Mouse (Mus musculus): ENCODE results near the gene Pp2d1. TPM values are rescaled to one million over a fixed set of nuclear protein-coding genes. Genes with fewer than 3 reads are reported as not detected.
A peak's percentile ranks its signal among the peaks of the same experiment; 100 is the strongest.

Gene Pp2d1
- polyA plus RNA-seq, 1 experiment, result not detected

- Histone ChIP-seq H3K4me1 (ENCODE audit: control insufficient read depth, insufficient read depth, insufficient read length) (peaks cover 6% of the 10 kb centered on the region), H3K36me3 (ENCODE audit: control insufficient read depth, insufficient read depth, low read length) (peaks cover 2% of the 10 kb centered on the region; the same call in 1 of the 2 replicates), H3K4me3 (ENCODE audit: extremely low read depth, insufficient read depth, insufficient read length) (peak overlapping the region; percentile 74), H3K27me3 (ENCODE audit: control insufficient read depth, insufficient read depth, low read length) (no peaks in the 10 kb centered on the region), H3K27ac (ENCODE audit: insufficient read depth, low read length) (peak overlapping the region; percentile 93)
- TF ChIP-seq POLR2A (IDR thresholded peaks at IDR 0.05; ENCODE audit: low read depth, low read length) (no peak), CTCF (IDR thresholded peaks at IDR 0.05; ENCODE audit: extremely low read depth, insufficient read depth, insufficient read length, insufficient replicate concordance) (no peak)
- peak in 1 of 2 experiments; percentile 35 for DNase-seq (ENCODE audit: low read depth in 1 of 2, low spot score in 2 of 2)
- 1% methylated on average over 29 of the region's 33 CpGs for WGBS
These were observed 59.6 kb downstream of the Pp2d1 start for GRCm38 (mm10) chr17:53479604-53480041.

GRCm38 (mm10) chr17:53478858-53479603 lies 60.2 kb downstream of the Pp2d1 start, which contains the start of gene Rab5a:
Gene Rab5a, plus strand, starts transcription at chr17:53479234.
- TF ChIP-seq POLR2A (IDR thresholded peaks at IDR 0.05; ENCODE audit: low read depth, low read length) (peak; percentile 68), CTCF (IDR thresholded peaks at IDR 0.05; ENCODE audit: extremely low read depth, insufficient read depth, insufficient read length, insufficient replicate concordance) (no peak)
- Histone ChIP-seq H3K4me1 (ENCODE audit: control insufficient read depth, insufficient read depth, insufficient read length) (peaks cover 6% of the 10 kb centered on the region), H3K4me3 (ENCODE audit: extremely low read depth, insufficient read depth, insufficient read length) (peak within 1 kb of the TSS; percentile 74), H3K27me3 (ENCODE audit: control insufficient read depth, insufficient read depth, low read length) (no peaks in the 10 kb centered on the region), H3K36me3 (ENCODE audit: control insufficient read depth, insufficient read depth, low read length) (no peaks in the 10 kb centered on the region), H3K27ac (ENCODE audit: insufficient read depth, low read length) (peak within 1 kb of the TSS; percentile 95)
- WGBS, result under 1% methylated on average over 67 of the region's 82 CpGs
- peak; percentile 95 to 99 for DNase-seq (ENCODE audit: low read depth in 1 of 2, low spot score in 2 of 2)

- Histone ChIP-seq H3K27ac (ENCODE audit: insufficient read depth, low read length) (peak overlapping the region; percentile 95), H3K27me3 (ENCODE audit: control insufficient read depth, insufficient read depth, low read length) (no peaks in the 10 kb centered on the region), H3K4me1 (ENCODE audit: control insufficient read depth, insufficient read depth, insufficient read length) (peaks cover 6% of the 10 kb centered on the region), H3K36me3 (ENCODE audit: control insufficient read depth, insufficient read depth, low read length) (no peaks in the 10 kb centered on the region), H3K4me3 (ENCODE audit: extremely low read depth, insufficient read depth, insufficient read length) (peak overlapping the region; percentile 74)
- DNase-seq (ENCODE audit: low read depth in 1 of 2, low spot score in 2 of 2), result no peak
- WGBS, result 16% methylated on average over 15 of the region's 15 CpGs
- TF ChIP-seq POLR2A (IDR thresholded peaks at IDR 0.05; ENCODE audit: low read depth, low read length), result no peak
- TF ChIP-seq CTCF (IDR thresholded peaks at IDR 0.05; ENCODE audit: extremely low read depth, insufficient read depth, insufficient read length, insufficient replicate concordance), result no peak
These were observed 61.0 kb downstream of the Pp2d1 start for GRCm38 (mm10) chr17:53478066-53478857.

GRCm38 (mm10) chr17:53468697-53469096 lies 70.6 kb downstream of the Pp2d1 start:
- TF ChIP-seq POLR2A (IDR thresholded peaks at IDR 0.05; ENCODE audit: low read depth, low read length), result no peak
- no peak for TF ChIP-seq CTCF (IDR thresholded peaks at IDR 0.05; ENCODE audit: extremely low read depth, insufficient read depth, insufficient read length, insufficient replicate concordance)
- Histone ChIP-seq H3K27me3 (ENCODE audit: control insufficient read depth, insufficient read depth, low read length) (no peaks in the 10 kb centered on the region; the same call in 1 of the 2 replicates), H3K4me1 (ENCODE audit: control insufficient read depth, insufficient read depth, insufficient read length) (no peaks in the 10 kb centered on the region), H3K4me3 (ENCODE audit: extremely low read depth, insufficient read depth, insufficient read length) (no peak overlapping the region), H3K36me3 (ENCODE audit: control insufficient read depth, insufficient read depth, low read length) (no peaks in the 10 kb centered on the region), H3K27ac (ENCODE audit: insufficient read depth, low read length) (no peak overlapping the region)
- DNase-seq (ENCODE audit: low read depth in 1 of 2, low spot score in 2 of 2), result no peak

- peak; percentile 32; the same call in 1 of the 2 replicates for TF ChIP-seq CTCF (IDR thresholded peaks at IDR 0.05; ENCODE audit: extremely low read depth, insufficient read depth, insufficient read length, insufficient replicate concordance)
- TF ChIP-seq POLR2A (IDR thresholded peaks at IDR 0.05; ENCODE audit: low read depth, low read length), result no peak
- no peak overlapping the region for H3K27ac ChIP-seq (ENCODE audit: insufficient read depth, low read length)
- no peak for DNase-seq (ENCODE audit: low read depth in 1 of 2, low spot score in 2 of 2)
- H3K27me3 ChIP-seq (ENCODE audit: control insufficient read depth, insufficient read depth, low read length), result no peaks in the 10 kb centered on the region; the same call in 1 of the 2 replicates
- no peaks in the 10 kb centered on the region for H3K36me3 ChIP-seq (ENCODE audit: control insufficient read depth, insufficient read depth, low read length)
- H3K4me1 ChIP-seq (ENCODE audit: control insufficient read depth, insufficient read depth, insufficient read length), result no peaks in the 10 kb centered on the region
- WGBS, result 71% methylated on average over 4 of the region's 4 CpGs
- no peak overlapping the region for H3K4me3 ChIP-seq (ENCODE audit: extremely low read depth, insufficient read depth, insufficient read length)
These were observed 73.7 kb downstream of the Pp2d1 start for GRCm38 (mm10) chr17:53465569-53465968.

- Histone ChIP-seq H3K4me1 (ENCODE audit: control insufficient read depth, insufficient read depth, insufficient read length) (no peaks in the 10 kb centered on the region), H3K36me3 (ENCODE audit: control insufficient read depth, insufficient read depth, low read length) (no peaks in the 10 kb centered on the region), H3K4me3 (ENCODE audit: extremely low read depth, insufficient read depth, insufficient read length) (peak overlapping the region; percentile 30; the same call in 1 of the 2 replicates), H3K27ac (ENCODE audit: insufficient read depth, low read length) (no peak overlapping the region), H3K27me3 (ENCODE audit: control insufficient read depth, insufficient read depth, low read length) (no peaks in the 10 kb centered on the region; the same call in 1 of the 2 replicates)
- no peak for DNase-seq (ENCODE audit: low read depth in 1 of 2, low spot score in 2 of 2)
- 15% methylated on average over 9 of the region's 9 CpGs for WGBS
- TF ChIP-seq CTCF (IDR thresholded peaks at IDR 0.05; ENCODE audit: extremely low read depth, insufficient read depth, insufficient read length, insufficient replicate concordance) (no peak), POLR2A (IDR thresholded peaks at IDR 0.05; ENCODE audit: low read depth, low read length) (no peak)
These were observed 75.8 kb downstream of the Pp2d1 start for GRCm38 (mm10) chr17:53463496-53463840.
